Mouse (Mus musculus) liver, adult (tissue): ENCODE measurements at regions not wholly inside any gene's neighbourhood (a gene's known extent, or its start where the extent isn't known, plus 50 kb on each side); places are given as distances from the start of the nearest gene placed in this dataset.

ENCODE experiments used
- GATA4 ChIP-seq: IDR thresholded peaks from 2 replicates; pipeline ENCODE4 v1.6.1; 2014; ENCODE audit warnings: mild to moderate bottlenecking, low read length; ENCODE audit not compliant: insufficient replicate concordance

GRCm38 (mm10) chr14:102491205-102491604, 491.2 kb downstream of the Kctd12 start:
- no peak for TF ChIP-seq GATA4

- no peak for TF ChIP-seq GATA4
Observed at GRCm38 (mm10) chr14:102477162-102477561, 505.3 kb downstream of the Kctd12 start.

GRCm38 (mm10) chr14:102469326-102469725, 513.1 kb downstream of the Kctd12 start:
- no peak for TF ChIP-seq GATA4

GRCm38 (mm10) chr14:102461001-102461400, 521.4 kb downstream of the Kctd12 start:
- no peak for TF ChIP-seq GATA4

- TF ChIP-seq GATA4 = no peak
Observed at GRCm38 (mm10) chr14:102439738-102440137, 542.7 kb downstream of the Kctd12 start.

- no peak for TF ChIP-seq GATA4
Observed at GRCm38 (mm10) chr14:102403397-102404115, 578.9 kb downstream of the Kctd12 start.

GRCm38 (mm10) chr14:102402061-102402689, 580.3 kb downstream of the Kctd12 start:
- TF ChIP-seq GATA4 = no peak

GRCm38 (mm10) chr14:102396036-102396734, 586.3 kb downstream of the Kctd12 start:
- TF ChIP-seq GATA4 = no peak

- TF ChIP-seq GATA4 = no peak
Observed at GRCm38 (mm10) chr14:102392351-102392750, 590.1 kb downstream of the Kctd12 start.

GRCm38 (mm10) chr14:102372994-102373567, 609.4 kb downstream of the Kctd12 start:
- TF ChIP-seq GATA4 = no peak

- no peak for TF ChIP-seq GATA4
Observed at GRCm38 (mm10) chr14:102361589-102361988, 620.8 kb downstream of the Kctd12 start.

- TF ChIP-seq GATA4 = no peak
Observed at GRCm38 (mm10) chr14:102329409-102329808, 599.7 kb downstream of the Lmo7 start.

- TF ChIP-seq GATA4 = no peak
Observed at GRCm38 (mm10) chr14:102306332-102306731, 576.6 kb downstream of the Lmo7 start.

- TF ChIP-seq GATA4 = no peak
Observed at GRCm38 (mm10) chr14:102302826-102303225, 573.1 kb downstream of the Lmo7 start.

- TF ChIP-seq GATA4 = no peak
Observed at GRCm38 (mm10) chr14:102300251-102300650, 570.5 kb downstream of the Lmo7 start.

GRCm38 (mm10) chr14:102291361-102291760, 561.6 kb downstream of the Lmo7 start:
- TF ChIP-seq GATA4 = no peak

GRCm38 (mm10) chr14:102250076-102250475, 520.3 kb downstream of the Lmo7 start:
- no peak for TF ChIP-seq GATA4
